Mouse (Mus musculus) embryo, embryonic 11.5 days (tissue): ENCODE measurements at regions not wholly inside any gene's neighbourhood (a gene's known extent, or its start where the extent isn't known, plus 50 kb on each side); places are given as distances from the start of the nearest gene placed in this dataset.

Source experiments
- DNase-seq: peaks from one replicate; pipeline ENCODE4 v3.0.0-alpha.2; 2012; ENCODE audit warnings: low read depth, low spot score

GRCm38 (mm10) chr1:127152840-127153239 lies 52.0 kb upstream of the Mgat5 start:
- no peak for DNase-seq

- no peak for DNase-seq
These were observed 69.3 kb upstream of the Mgat5 start for GRCm38 (mm10) chr1:127135521-127135920.

- no peak for DNase-seq
These were observed 72.9 kb upstream of the Mgat5 start for GRCm38 (mm10) chr1:127131871-127132270.

GRCm38 (mm10) chr1:127124862-127125261 lies 80.0 kb upstream of the Mgat5 start:
- DNase-seq = no peak

GRCm38 (mm10) chr1:127118019-127118418 lies 86.8 kb upstream of the Mgat5 start:
- DNase-seq = no peak

- DNase-seq = no peak
These were observed 97.3 kb upstream of the Mgat5 start for GRCm38 (mm10) chr1:127107485-127107884.

- DNase-seq = no peak
These were observed 99.0 kb upstream of the Mgat5 start for GRCm38 (mm10) chr1:127105861-127106260.

- no peak for DNase-seq
These were observed 101.2 kb upstream of the Mgat5 start for GRCm38 (mm10) chr1:127103664-127104063.

GRCm38 (mm10) chr1:127098871-127099420 lies 105.9 kb upstream of the Mgat5 start:
- no peak for DNase-seq

GRCm38 (mm10) chr1:127087616-127088015 lies 117.2 kb upstream of the Mgat5 start:
- DNase-seq = no peak

- DNase-seq = no peak
These were observed 118.8 kb upstream of the Mgat5 start for GRCm38 (mm10) chr1:127085988-127086387.

GRCm38 (mm10) chr1:127083761-127084308 lies 121.0 kb upstream of the Mgat5 start:
- no peak for DNase-seq

- DNase-seq = no peak
These were observed 125.8 kb upstream of the Mgat5 start for GRCm38 (mm10) chr1:127079012-127079411.

GRCm38 (mm10) chr1:127062430-127062829 lies 142.4 kb upstream of the Mgat5 start:
- DNase-seq = no peak

- no peak for DNase-seq
These were observed 158.9 kb upstream of the Mgat5 start for GRCm38 (mm10) chr1:127045711-127046420.

- DNase-seq = no peak
These were observed 170.1 kb upstream of the Mgat5 start for GRCm38 (mm10) chr1:127034748-127035147.

- DNase-seq = no peak
These were observed 173.3 kb upstream of the Mgat5 start for GRCm38 (mm10) chr1:127031563-127031962.

- DNase-seq = no peak
These were observed 175.8 kb upstream of the Mgat5 start for GRCm38 (mm10) chr1:127028872-127029497.

GRCm38 (mm10) chr1:127023100-127023499 lies 181.7 kb upstream of the Mgat5 start:
- DNase-seq = no peak

GRCm38 (mm10) chr1:127017698-127018097 lies 187.1 kb upstream of the Nckap5 start:
- DNase-seq = no peak

GRCm38 (mm10) chr1:127015894-127016245 lies 185.3 kb upstream of the Nckap5 start:
- DNase-seq = no peak

GRCm38 (mm10) chr1:127015042-127015893 lies 184.7 kb upstream of the Nckap5 start:
- no peak for DNase-seq
